Mouse (Mus musculus): ENCODE measurements around the gene Mob2. TPM values are rescaled to one million over a fixed set of nuclear protein-coding genes. Genes with fewer than 3 reads are reported as not detected.

The Mob2 gene
- total RNA-seq, 2 experiments from 2014 or later = 39.9 to 43.0 TPM

DNA sequence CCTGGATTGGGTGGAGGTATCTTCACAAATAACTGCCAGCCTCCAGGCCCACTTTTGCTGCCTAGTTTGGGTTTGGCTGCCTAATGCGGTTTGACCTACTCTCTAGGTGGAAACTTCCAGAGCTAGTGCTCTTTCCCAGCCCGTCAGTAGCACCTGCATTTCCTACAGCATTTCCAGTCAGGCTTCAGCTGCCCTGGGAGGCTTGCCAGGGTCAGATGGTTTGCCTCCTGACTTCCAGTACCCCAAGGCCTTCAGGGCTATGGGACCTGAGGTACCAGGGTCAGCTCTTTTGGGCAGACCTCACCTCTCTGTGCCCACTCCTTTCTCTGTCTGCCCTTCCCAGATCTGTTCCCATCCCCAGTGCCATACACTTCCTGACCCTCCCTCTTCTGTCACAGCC is 99.9 kb downstream of the Mob2 start:
- DNase-seq = no peak
- intact Hi-C loops (cut with DNase I) = no loop called here

DNA sequence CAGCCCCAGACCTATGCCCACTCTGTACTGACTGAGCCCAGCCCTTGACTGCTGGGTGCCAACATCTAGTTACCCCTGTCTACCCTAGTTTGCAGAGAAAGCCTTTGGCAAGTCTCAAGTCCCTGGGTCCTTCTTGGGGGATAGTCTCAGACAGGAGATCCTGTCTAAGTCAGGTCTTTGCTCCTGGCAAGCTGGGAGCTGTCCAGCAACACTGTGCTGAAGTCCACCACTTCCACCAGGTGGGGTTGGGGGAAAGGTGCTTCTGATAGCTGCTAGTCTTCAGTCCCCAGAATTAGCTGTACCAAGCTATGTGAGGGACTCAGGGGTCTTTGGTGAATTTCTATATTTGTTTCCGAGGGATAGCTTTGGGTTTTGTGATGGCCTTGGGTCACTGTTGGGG is 101.7 kb downstream of the Mob2 start:
- DNase-seq = peak; percentile 11 to 39
- intact Hi-C loops (cut with DNase I) = no loop called here

Small RNA genes lying within 50 kb of the gene (microRNA-seq; reads per million reads assigned to microRNA genes)
- 0 to 2.9 reads per million in 2 experiments for gene Mir3104

Other genes starting within 250 kb of the Mob2 start
- gene Muc5b, start 222.0 kb downstream of the Mob2 start, total RNA-seq (2021) = 1 to 10 TPM in 1 of 2 experiments, not detected in 1; 2.1 TPM
- 10 to 100 TPM; 46.1 to 48.6 TPM for gene Tollip, start 142.6 kb downstream of the Mob2 start, total RNA-seq (2021)
- gene Brsk2, start 111.3 kb downstream of the Mob2 start, total RNA-seq (2021) = under 1 TPM; 0.12 to 0.46 TPM
- gene Dusp8, start 34.8 kb upstream of the Mob2 start, total RNA-seq (2021) = 10 to 100 TPM; 29.2 to 35.4 TPM
- gene Gm45618, start 59.7 kb upstream of the Mob2 start, total RNA-seq (2021) = not detected
- not detected for gene Gm39115, start 75.0 kb upstream of the Mob2 start, total RNA-seq (2021)
- gene Gm45337, start 83.5 kb upstream of the Mob2 start, total RNA-seq (2021) = not detected
- gene Gm29735, start 96.0 kb upstream of the Mob2 start, total RNA-seq (2021) = not detected
- not detected for gene Gm4553, start 104.7 kb upstream of the Mob2 start, total RNA-seq (2021)
- not detected for gene Krtap5-2, start 114.9 kb upstream of the Mob2 start, total RNA-seq (2021)
- not detected for gene Gm10153, start 129.3 kb upstream of the Mob2 start, total RNA-seq (2021)
- not detected for gene Krtap5-3, start 140.3 kb upstream of the Mob2 start, total RNA-seq (2021)
- not detected for gene Gm7579, start 150.8 kb upstream of the Mob2 start, total RNA-seq (2021)
- not detected for gene Krtap5-5, start 168.9 kb upstream of the Mob2 start, total RNA-seq (2021)
- gene Gm40460, start 180.0 kb upstream of the Mob2 start, total RNA-seq (2021) = not detected
- gene Gm2431, start 197.3 kb upstream of the Mob2 start, total RNA-seq (2021) = not detected
- gene Gm4559, start 213.3 kb upstream of the Mob2 start, total RNA-seq (2021) = not detected
- gene Krtap5-1, start 236.1 kb upstream of the Mob2 start, total RNA-seq (2021) = not detected
- not detected for gene Krtap5-4, start 242.5 kb upstream of the Mob2 start, total RNA-seq (2021)